Mouse (Mus musculus) liver, postnatal 0 days (tissue): ENCODE measurements at regions not wholly inside any gene's neighbourhood (a gene's known extent, or its start where the extent isn't known, plus 50 kb on each side); places are given as distances from the start of the nearest gene placed in this dataset.

Experiments used
- CTCF ChIP-seq: sonication (generic); IDR thresholded peaks from 2 replicates; pipeline ENCODE4 v1.5.1; 2016; ENCODE audit warnings: antibody characterized with exemption, low read depth
- EP300 ChIP-seq: IDR thresholded peaks from 2 replicates; pipeline ENCODE4 v1.6.1; 2016; ENCODE audit warnings: antibody characterized with exemption, low read depth, mild to moderate bottlenecking

- TF ChIP-seq CTCF = no peak
- no peak for TF ChIP-seq EP300
Measured at GRCm38 (mm10) chr15:52191176-52191575, 1693.5 kb upstream of the Gm7489 start.
